Mouse (Mus musculus): Measurements from ENCODE around the gene Sdk1. TPM values are rescaled to one million over a fixed set of nuclear protein-coding genes. Genes with fewer than 3 reads are reported as not detected.

Gene Sdk1
- polyA plus RNA-seq, 1 experiment from 2014 or later = 0.94 TPM

DNA sequence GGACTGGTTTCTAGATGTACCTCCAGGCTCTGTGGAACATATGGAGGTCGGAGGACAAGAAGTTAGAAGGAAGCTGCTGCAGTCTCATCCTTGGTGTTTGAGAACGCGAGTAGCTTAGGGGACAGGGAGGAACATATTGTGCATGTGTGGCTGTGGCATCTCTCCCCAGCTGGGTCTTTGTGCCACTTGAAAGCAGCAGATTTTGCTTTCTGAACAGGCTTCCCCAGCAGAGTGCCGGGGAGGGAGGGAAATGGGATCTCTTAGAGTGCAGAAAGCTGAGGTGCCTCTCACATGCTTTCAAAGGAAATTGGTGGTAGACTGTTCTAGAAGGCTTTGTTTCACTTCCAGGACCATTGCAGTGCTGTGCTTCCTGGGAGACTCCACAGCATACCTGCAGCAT lies 820.5 kb downstream of the Sdk1 start:
- Histone ChIP-seq H3K27me3 (replicated peaks; ENCODE audit: control insufficient read depth, insufficient read depth, low read length) (no peaks in the 10 kb centered on the region), H3K27ac (ENCODE audit: low read depth, low read length) (no peak overlapping the region), H3K4me1 (replicated peaks; ENCODE audit: control insufficient read depth, insufficient read depth, low read length) (no peaks in the 10 kb centered on the region), H3K4me3 (ENCODE audit: low read depth, low read length) (no peak overlapping the region), H3K4me2 (replicated peaks; ENCODE audit: low read depth) (no peak overlapping the region), H3K9ac (ENCODE audit: low read depth, low read length) (no peak overlapping the region), H3K9me3 (ENCODE audit: control insufficient read depth) (no peaks in the 10 kb centered on the region), H3K36me3 (ENCODE audit: control insufficient read depth, insufficient read depth) (0 out of 2 replicates have a peak, but pooled peaks cover 3% of the 10 kb centered on the region)
- whole genome bisulfite sequencing = 89% methylated on average over 4 of the region's 4 CpGs
- no peak for ATAC-seq
- no peak for TF ChIP-seq CTCF (IDR thresholded peaks at IDR 0.05; ENCODE audit: low read depth)

DNA sequence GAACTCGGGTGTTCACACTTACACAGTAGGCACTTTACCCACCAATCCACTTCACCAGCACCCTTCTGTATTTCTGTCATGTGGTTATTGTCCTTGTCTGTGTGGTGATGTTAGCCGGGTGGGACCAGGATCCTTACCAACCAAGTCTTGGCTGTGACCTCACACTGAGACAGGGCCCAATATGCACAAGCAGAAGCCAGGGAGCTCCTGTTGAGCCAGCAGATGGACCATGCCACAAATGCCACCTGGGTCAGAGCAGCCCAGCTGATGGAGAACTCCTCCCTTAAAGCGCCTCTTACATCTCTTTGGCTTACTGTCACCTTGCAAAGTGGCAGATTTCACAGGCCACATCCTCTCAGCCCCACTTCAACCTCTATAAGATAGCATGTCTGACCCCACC lies 830.0 kb downstream of the Sdk1 start:
- Histone ChIP-seq H3K4me2 (replicated peaks; ENCODE audit: low read depth) (no peak overlapping the region), H3K27me3 (replicated peaks; ENCODE audit: control insufficient read depth, insufficient read depth, low read length) (no peaks in the 10 kb centered on the region), H3K36me3 (ENCODE audit: control insufficient read depth, insufficient read depth) (no peaks in the 10 kb centered on the region), H3K27ac (ENCODE audit: low read depth, low read length) (no peak overlapping the region), H3K4me1 (replicated peaks; ENCODE audit: control insufficient read depth, insufficient read depth, low read length) (no peaks in the 10 kb centered on the region), H3K9ac (ENCODE audit: low read depth, low read length) (no peak overlapping the region), H3K4me3 (ENCODE audit: low read depth, low read length) (no peak overlapping the region), H3K9me3 (ENCODE audit: control insufficient read depth) (no peaks in the 10 kb centered on the region)
- WGBS = 90% methylated on average over 3 of the region's 3 CpGs
- no peak for ATAC-seq
- TF ChIP-seq CTCF (IDR thresholded peaks at IDR 0.05; ENCODE audit: low read depth) = no peak

DNA sequence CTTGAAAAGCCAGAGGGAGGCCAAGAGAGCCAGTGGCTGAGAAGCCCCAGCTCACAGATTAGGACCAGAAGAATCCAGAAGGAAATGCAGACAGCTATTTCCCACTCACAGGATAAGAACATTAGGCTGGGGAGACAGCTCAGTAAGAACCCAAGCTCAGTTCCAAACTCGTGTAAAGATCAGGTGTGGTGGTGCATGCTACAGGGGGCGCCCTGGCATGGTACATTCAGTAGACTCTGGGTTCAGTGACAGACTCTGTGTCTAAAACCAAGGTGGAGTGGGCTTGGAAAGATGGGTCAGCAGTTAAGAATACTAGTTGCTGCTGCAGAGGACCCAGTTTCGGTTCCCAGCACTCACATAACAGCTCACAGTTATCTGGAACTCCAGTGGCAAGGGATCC lies 832.6 kb downstream of the Sdk1 start:
- Histone ChIP-seq H3K9me3 (ENCODE audit: control insufficient read depth) (no peaks in the 10 kb centered on the region), H3K36me3 (ENCODE audit: control insufficient read depth, insufficient read depth) (no peaks in the 10 kb centered on the region), H3K4me2 (replicated peaks; ENCODE audit: low read depth) (no peak overlapping the region), H3K9ac (ENCODE audit: low read depth, low read length) (no peak overlapping the region), H3K4me3 (ENCODE audit: low read depth, low read length) (no peak overlapping the region), H3K27me3 (replicated peaks; ENCODE audit: control insufficient read depth, insufficient read depth, low read length) (no peaks in the 10 kb centered on the region), H3K27ac (ENCODE audit: low read depth, low read length) (no peak overlapping the region), H3K4me1 (replicated peaks; ENCODE audit: control insufficient read depth, insufficient read depth, low read length) (no peaks in the 10 kb centered on the region)
- no peak for ATAC-seq
- TF ChIP-seq CTCF (IDR thresholded peaks at IDR 0.05; ENCODE audit: low read depth) = no peak
- 86% methylated on average over 3 of the region's 3 CpGs for WGBS

DNA sequence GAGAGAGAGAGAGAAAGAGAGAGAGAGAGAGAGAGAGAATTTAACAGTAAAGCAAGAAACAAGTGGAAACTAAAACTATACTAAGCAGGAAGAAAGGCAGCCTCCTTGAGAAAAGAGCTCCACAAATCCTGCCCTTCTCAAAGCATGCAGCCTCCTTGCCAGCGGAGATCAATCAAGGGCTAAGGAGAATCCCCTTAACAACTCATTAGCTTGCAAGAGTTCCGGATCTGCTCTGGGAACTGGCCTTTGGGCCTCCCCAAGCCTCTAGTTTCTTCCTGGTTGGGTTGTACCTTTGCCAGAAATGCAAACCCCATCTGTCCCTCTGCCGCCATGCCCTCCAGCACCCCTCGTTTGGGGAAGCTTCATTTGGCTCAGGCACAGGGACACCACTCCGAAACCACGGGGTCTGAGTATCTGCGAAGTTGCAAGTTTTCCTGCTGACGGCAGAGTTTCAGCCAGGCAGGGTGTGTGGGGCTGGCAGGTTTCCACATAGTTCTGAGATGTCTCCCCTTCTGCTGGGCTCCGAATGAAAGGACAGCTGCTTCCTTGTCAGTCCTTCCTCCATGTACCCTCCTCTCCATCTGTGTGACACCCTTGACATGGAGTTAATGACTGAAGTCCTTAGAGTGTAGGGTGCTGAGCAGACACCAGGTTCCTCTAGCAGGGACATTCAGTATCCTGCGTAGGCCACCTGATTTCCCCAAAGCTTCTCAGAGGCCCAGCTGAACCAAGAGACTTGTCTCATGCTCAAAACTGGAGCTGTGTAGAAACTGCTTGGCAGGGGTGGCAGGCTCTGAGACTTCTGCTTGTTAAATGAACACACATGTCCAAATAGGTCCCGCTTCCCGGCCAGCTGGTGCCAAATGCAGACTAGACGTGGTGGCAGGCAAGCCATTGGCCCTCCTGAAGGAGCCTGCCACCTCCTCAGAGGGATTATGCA lies 833.5 kb downstream of the Sdk1 start:
- 55% methylated on average over 13 of the region's 13 CpGs for WGBS
- TF ChIP-seq CTCF (IDR thresholded peaks at IDR 0.05; ENCODE audit: low read depth) = no peak
- no peak for ATAC-seq

DNA sequence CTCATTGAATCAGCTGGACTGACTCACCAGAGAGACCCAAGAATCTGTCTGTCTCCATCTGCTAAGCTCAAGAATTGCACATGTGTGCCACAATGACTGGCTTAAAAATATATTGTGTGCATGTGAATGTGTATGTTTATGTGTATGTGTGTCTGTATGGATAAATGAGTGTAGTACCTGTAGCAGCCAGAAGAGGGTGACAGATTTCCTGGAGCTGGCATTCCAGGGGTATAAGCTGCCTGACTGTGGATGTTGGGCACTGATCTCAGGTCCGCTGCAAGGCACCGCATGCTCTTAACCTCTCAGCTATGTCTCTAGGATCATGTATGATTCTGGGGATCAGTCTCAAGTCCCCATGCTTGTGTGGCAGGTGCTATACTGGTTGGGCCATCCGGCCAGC lies 839.4 kb downstream of the Sdk1 start:
- TF ChIP-seq CTCF (IDR thresholded peaks at IDR 0.05; ENCODE audit: low read depth) = peak; percentile 43
- H3K4me3 ChIP-seq (ENCODE audit: low read depth, low read length) = no peak overlapping the region
- WGBS = 99% methylated on average over 3 of the region's 3 CpGs
- no peak overlapping the region for H3K9ac ChIP-seq (ENCODE audit: low read depth, low read length)
- no peak overlapping the region for H3K4me2 ChIP-seq (replicated peaks; ENCODE audit: low read depth)
- no peaks in the 10 kb centered on the region for H3K36me3 ChIP-seq (ENCODE audit: control insufficient read depth, insufficient read depth)
- H3K27me3 ChIP-seq (replicated peaks; ENCODE audit: control insufficient read depth, insufficient read depth, low read length) = no peaks in the 10 kb centered on the region
- no peaks in the 10 kb centered on the region for H3K4me1 ChIP-seq (replicated peaks; ENCODE audit: control insufficient read depth, insufficient read depth, low read length)
- no peak overlapping the region for H3K27ac ChIP-seq (ENCODE audit: low read depth, low read length)
- H3K9me3 ChIP-seq (ENCODE audit: control insufficient read depth) = no peaks in the 10 kb centered on the region
- ATAC-seq = no peak

More for the DNA sequence above, 833.5 kb downstream of the Sdk1 start:
- Histone ChIP-seq H3K27ac (ENCODE audit: low read depth, low read length) (no peak overlapping the region), H3K36me3 (ENCODE audit: control insufficient read depth, insufficient read depth) (no peaks in the 10 kb centered on the region), H3K9ac (ENCODE audit: low read depth, low read length) (no peak overlapping the region), H3K9me3 (ENCODE audit: control insufficient read depth) (no peaks in the 10 kb centered on the region), H3K4me2 (replicated peaks; ENCODE audit: low read depth) (no peak overlapping the region), H3K27me3 (replicated peaks; ENCODE audit: control insufficient read depth, insufficient read depth, low read length) (no peaks in the 10 kb centered on the region), H3K4me1 (replicated peaks; ENCODE audit: control insufficient read depth, insufficient read depth, low read length) (no peaks in the 10 kb centered on the region), H3K4me3 (ENCODE audit: low read depth, low read length) (no peak overlapping the region)

DNA sequence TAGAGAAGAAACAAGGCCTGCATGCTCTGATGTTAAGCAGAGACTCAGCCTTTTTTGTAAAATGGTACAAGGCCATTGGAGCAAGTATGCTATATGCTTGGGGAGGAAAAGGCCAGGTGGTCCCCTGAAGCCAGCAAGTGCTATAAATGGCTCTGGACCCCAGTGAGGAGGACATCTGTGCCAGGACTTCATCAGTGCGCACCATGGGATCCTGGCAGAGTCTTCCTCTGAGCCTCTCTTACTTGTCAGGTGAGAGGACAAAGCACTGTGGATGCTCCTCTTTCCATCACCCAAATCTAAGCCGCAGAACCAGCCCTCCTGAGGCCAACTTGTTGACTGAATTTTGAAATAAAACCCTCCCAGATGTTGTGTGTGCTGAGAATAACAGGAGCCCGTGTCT lies 839.8 kb downstream of the Sdk1 start:
- no peak overlapping the region for H3K27ac ChIP-seq (ENCODE audit: low read depth, low read length)
- no peak overlapping the region for H3K9ac ChIP-seq (ENCODE audit: low read depth, low read length)
- no peak overlapping the region for H3K4me3 ChIP-seq (ENCODE audit: low read depth, low read length)
- WGBS = 92% methylated on average over 3 of the region's 3 CpGs
- H3K27me3 ChIP-seq (replicated peaks; ENCODE audit: control insufficient read depth, insufficient read depth, low read length) = no peaks in the 10 kb centered on the region
- no peak overlapping the region for H3K4me2 ChIP-seq (replicated peaks; ENCODE audit: low read depth)
- no peaks in the 10 kb centered on the region for H3K9me3 ChIP-seq (ENCODE audit: control insufficient read depth)
- H3K4me1 ChIP-seq (replicated peaks; ENCODE audit: control insufficient read depth, insufficient read depth, low read length) = no peaks in the 10 kb centered on the region
- TF ChIP-seq CTCF (IDR thresholded peaks at IDR 0.05; ENCODE audit: low read depth) = no peak
- H3K36me3 ChIP-seq (ENCODE audit: control insufficient read depth, insufficient read depth) = no peaks in the 10 kb centered on the region
- ATAC-seq = no peak

Measured in intestine, postnatal 0 days (tissue).